Mouse (Mus musculus): ENCODE measurements at regions not wholly inside any gene's neighbourhood (a gene's known extent, or its start where the extent isn't known, plus 50 kb on each side); places are given as distances from the start of the nearest gene placed in this dataset.

DNA sequence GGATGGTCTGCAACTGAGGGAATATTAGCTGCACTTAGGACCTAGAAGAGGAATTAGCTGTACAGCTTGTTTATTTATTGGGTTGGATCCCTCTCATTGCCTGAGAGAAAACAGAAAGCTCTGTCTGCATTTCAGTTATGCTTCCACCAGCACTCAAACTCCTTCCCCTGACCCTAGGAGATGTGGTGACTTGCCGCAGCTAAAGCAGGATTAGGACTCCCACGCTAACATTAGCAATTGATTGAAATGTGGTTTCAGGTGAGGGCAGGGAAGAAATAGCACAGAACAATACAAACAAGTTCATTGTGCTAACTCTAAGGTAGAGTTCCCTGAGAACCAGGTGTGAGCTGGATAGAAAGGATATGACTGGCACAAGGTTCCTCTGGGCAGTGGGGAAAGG lies 496.9 kb upstream of the Btbd3 start:
- TF ChIP-seq CHD2 (IDR thresholded peaks at IDR 0.05; ENCODE audit: low read depth, low read length) (no peak), MAFK (IDR thresholded peaks at IDR 0.05; ENCODE audit: insufficient read depth, low read depth, low read length) (no peak), ZNF384 (IDR thresholded peaks at IDR 0.05; ENCODE audit: low read depth, low read length) (no peak)

Measured in ES-E14 (cell line).